Mouse (Mus musculus) midbrain, embryonic 14.5 days (tissue): ENCODE results near the gene Upk1a. TPM values are rescaled to one million over a fixed set of nuclear protein-coding genes. Genes with fewer than 3 reads are reported as not detected.

Source experiments
- ATAC-seq: fragments of 200-750 bp; cut with Nextera tagmentation; 2 replicates; pipeline ENCODE4 v1.8.0; 2017; ENCODE audit warnings: moderate number of reproducible peaks, moderate library complexity; ENCODE audit not compliant: low FRiP score, low TSS enrichment
- DNase-seq: peaks from one replicate; pipeline ENCODE4 v3.0.0-alpha.2; 2015
- H3K27ac ChIP-seq: fragments of 300-500 bp; sonication (generic); replicated peaks from 2 replicates; pipeline ENCODE4 v1.5.1; 2014; ENCODE audit warnings: mild to moderate bottlenecking, low read depth, low read length, moderate library complexity
- H3K27me3 ChIP-seq: fragments of 300-500 bp; sonication (generic); 2 replicates; pipeline ENCODE4 v1.6.1; 2014; ENCODE audit warnings: low read length, control low read depth, mixed read lengths; ENCODE audit not compliant: control insufficient read depth, insufficient read depth
- H3K36me3 ChIP-seq: fragments of 300-500 bp; sonication (generic); 2 replicates; pipeline ENCODE4 v1.6.1; 2014; ENCODE audit warnings: low read length, control low read depth; ENCODE audit not compliant: control insufficient read depth, insufficient read depth
- H3K4me1 ChIP-seq: fragments of 300-500 bp; sonication (generic); 2 replicates; pipeline ENCODE4 v1.6.1; 2014; ENCODE audit warnings: mild to moderate bottlenecking, antibody characterized with exemption, low read length, control low read depth; ENCODE audit not compliant: control insufficient read depth, insufficient read depth
- H3K4me2 ChIP-seq: fragments of 300-500 bp; sonication (generic); 2 replicates; pipeline ENCODE4 v1.6.1; 2014; ENCODE audit warnings: mild to moderate bottlenecking, low read length, moderate library complexity
- H3K4me3 ChIP-seq: fragments of 300-500 bp; sonication (generic); replicated peaks from 2 replicates; pipeline ENCODE4 v1.5.1; 2014; ENCODE audit warnings: low read depth, low read length
- H3K9ac ChIP-seq: fragments of 300-500 bp; sonication (generic); replicated peaks from 2 replicates; pipeline ENCODE4 v1.6.1; 2014; ENCODE audit warnings: mild to moderate bottlenecking, low read length, moderate library complexity
- H3K9me3 ChIP-seq: fragments of 300-500 bp; sonication (generic); 2 replicates; pipeline ENCODE4 v1.6.1; 2016; ENCODE audit warnings: low read length, control low read depth, mixed read lengths; ENCODE audit not compliant: control insufficient read depth
- WGBS: fragments of 180-500 bp; shearing (Covaris S2); extraction: QIAGEN DNeasy Blood & Tissue Kit; methylation state at CpG from one replicate; pipeline ENCODE4 v1.1.7; 2014; 5-methylcytosine and 5-hydroxymethylcytosine counted together
- polyA plus RNA-seq: library from polyadenylated mRNA; unstranded; fragments of >200 nt; fragmentation: Nextera tagmentation; extraction: Ambion mirVana; gene quantifications from 2 replicates; pipeline ENCODE4 v1.2.1, GENCODE M21; 2014

Gene Upk1a
- polyA plus RNA-seq, 1 experiment from 2014 or later: 0.20 TPM

DNA sequence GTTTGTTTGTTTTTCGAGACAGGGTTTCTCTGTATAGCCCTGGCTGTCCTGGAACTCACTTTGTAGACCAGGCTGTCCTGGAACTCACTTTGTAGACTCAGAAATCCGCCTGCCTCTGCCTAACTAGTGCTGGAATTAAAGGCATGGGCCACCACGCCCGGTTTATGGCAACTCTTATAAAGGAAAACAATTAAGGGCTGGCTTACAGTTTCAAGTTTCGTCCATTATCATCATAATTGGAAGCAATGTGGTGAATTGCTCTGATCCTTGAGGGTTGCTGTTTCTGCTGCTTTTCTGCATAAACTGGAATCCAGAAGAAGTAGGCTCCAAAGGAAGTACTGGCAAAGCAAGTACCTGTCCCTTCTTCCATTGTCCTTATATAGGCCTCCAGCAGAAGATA lies 14.0 kb upstream of the Upk1a start:
- Histone ChIP-seq H3K9ac (no peak overlapping the region), H3K36me3 (peaks cover 27% of the 10 kb centered on the region), H3K4me3 (no peak overlapping the region; the same call in 1 of the 2 replicates), H3K4me1 (peaks cover 8% of the 10 kb centered on the region), H3K9me3 (no peaks in the 10 kb centered on the region), H3K27me3 (no peaks in the 10 kb centered on the region), H3K27ac (no peak overlapping the region), H3K4me2 (peak overlapping the region; percentile 97)
- no peak; the same call in 1 of the 2 replicates for ATAC-seq
- DNase-seq: no peak
- WGBS: 85% methylated on average over 5 of the region's 5 CpGs

DNA sequence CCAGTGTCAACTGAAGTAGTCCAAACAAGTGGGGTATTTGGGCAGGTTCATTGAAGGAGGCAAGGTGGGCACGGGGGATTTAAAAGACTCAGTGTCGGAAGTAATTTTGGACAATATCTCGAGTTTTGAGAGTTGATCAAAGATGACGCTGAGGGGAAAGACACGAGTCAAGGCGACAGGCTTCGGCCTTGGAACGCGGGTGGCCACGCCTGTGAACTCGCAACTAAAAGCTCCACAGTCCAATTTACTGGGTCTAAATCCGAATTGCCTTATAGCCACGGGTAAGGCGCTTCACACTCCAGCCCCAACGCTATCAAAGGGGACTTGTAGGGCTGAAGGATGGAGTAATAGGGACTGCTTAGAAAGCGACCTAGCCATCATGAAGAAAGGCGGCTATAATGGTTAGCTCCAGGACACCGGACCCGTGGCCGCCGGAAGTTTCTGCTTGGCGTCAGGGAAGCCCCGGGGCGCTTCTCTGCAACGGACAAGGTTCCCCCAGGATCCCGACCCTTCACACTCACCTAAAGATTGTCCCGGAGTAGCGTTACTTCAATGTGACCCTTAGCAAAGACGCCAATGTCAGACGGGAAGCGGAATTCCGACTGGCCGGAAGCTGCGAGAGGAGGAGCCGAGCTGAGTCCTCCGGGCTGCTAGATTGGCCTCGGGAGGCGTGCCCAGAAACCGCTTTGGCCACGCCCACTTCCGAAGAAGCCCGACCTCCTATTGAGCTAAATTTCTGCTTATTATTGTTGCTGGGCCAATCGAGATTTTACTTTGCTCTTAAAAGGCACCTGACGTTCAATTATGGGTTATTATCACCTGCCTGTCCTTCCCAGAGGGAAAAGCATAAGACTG lies 13.1 kb upstream of the Upk1a start, which contains the start of gene Cox6b1:
Gene Cox6b1, minus strand, starts transcription at position 622 of the 855 bp plus-strand sequence.
- Histone ChIP-seq H3K4me3 (peak within 1 kb of the TSS; percentile 78), H3K27ac (0 out of 2 replicates have a peak within 1 kb of the TSS, but pooled peaks have one; percentile 14), H3K36me3 (peaks cover 34% of the 10 kb centered on the region), H3K4me2 (peak within 1 kb of the TSS; percentile 97), H3K27me3 (no peaks in the 10 kb centered on the region), H3K9me3 (no peaks in the 10 kb centered on the region), H3K9ac (peak within 1 kb of the TSS; percentile 80), H3K4me1 (peaks cover 8% of the 10 kb centered on the region)
- ATAC-seq (peak; percentile 92), DNase-seq (peak; percentile 96)
- 2% methylated on average over 44 of the region's 44 CpGs for WGBS

DNA sequence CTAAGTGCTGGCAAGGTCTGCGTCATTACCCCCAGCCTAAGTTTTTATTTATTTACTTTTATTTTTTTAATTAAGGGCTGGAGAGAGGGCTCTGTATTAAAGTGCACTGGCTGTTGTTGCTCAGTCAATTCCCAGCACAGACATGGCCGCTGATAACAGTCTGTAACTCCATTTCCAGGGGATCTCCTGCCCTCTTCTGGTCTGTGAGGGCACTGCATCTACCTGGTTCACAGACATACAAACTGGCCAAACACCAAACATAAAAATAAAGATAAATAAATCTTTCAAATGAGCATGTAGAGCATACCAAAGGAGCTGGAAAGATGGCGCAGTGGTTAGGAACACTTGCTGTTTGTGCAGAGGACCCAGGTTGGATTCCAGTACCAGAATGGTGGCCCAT lies 6.6 kb upstream of the Upk1a start:
- peak; percentile 21 for DNase-seq
- H3K36me3 ChIP-seq: peaks cover 78% of the 10 kb centered on the region

DNA sequence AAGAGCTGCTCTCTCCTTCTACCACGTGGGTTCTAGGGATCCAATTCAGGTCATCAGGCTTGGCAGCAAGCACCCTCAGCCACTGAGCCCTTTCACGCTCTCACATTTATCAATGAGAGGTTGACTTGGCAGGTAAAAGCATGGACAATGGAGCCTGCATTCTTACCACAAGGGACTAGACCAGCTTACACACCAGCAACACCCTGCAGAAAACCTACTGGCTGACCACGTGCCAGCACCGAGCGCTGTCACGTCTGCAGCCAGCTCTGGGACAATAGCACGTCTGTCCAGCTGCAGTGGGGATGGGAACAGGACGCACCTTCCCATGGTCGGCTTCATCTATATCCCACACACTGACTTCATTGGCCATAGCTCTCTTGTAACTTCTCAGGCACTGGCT lies 6.0 kb upstream of the Upk1a start:
- H3K27me3 ChIP-seq: no peaks in the 10 kb centered on the region
- WGBS: 97% methylated on average over 9 of the region's 9 CpGs
- H3K9ac ChIP-seq: no peak overlapping the region
- DNase-seq (no peak), ATAC-seq (no peak)
- peaks cover 72% of the 10 kb centered on the region for H3K36me3 ChIP-seq
- no peaks in the 10 kb centered on the region for H3K9me3 ChIP-seq
- no peak overlapping the region for H3K27ac ChIP-seq
- no peaks in the 10 kb centered on the region for H3K4me1 ChIP-seq
- H3K4me3 ChIP-seq: no peak overlapping the region
- H3K4me2 ChIP-seq: no peak overlapping the region

More for the DNA sequence above, 6.6 kb upstream of the Upk1a start:
- WGBS: 94% methylated on average over 3 of the region's 3 CpGs
- no peak overlapping the region for H3K9ac ChIP-seq
- no peaks in the 10 kb centered on the region for H3K4me1 ChIP-seq
- H3K27ac ChIP-seq: no peak overlapping the region
- no peak overlapping the region for H3K4me3 ChIP-seq
- no peaks in the 10 kb centered on the region for H3K27me3 ChIP-seq
- ATAC-seq: no peak
- H3K9me3 ChIP-seq: no peaks in the 10 kb centered on the region
- no peak overlapping the region for H3K4me2 ChIP-seq

DNA sequence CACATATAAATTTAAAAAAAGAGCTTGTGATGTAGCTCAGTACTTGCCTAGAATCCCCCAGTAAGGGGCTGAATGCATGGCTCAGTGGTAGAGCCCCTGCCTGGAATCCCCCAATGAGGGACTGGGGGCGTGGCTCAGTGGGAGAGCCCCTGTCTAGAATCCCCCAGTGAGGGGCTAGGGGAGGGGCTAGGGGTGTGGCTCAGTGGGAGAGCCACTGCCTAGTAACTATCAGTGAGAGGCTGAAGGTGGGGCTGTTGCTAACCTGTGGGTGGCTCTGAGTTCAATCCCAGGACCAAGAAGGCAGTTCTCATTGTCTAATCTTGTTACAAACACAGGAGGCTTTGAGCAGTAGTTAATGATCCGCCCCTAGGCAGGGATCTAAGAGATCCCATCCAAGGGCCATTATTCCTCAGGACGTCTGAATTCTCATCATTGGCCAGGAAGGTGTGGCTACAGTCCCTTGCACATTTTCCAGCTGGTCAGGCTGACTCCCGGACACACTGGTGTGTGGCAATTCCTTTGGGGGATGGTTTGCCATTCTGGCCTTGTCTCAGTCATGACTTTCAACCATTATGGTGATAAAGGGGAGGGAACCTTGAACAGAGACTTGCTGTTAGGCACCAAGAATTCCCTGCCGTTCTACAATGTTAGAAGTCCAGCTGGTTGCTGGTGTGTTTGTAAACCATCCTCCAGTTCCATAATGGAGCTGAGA lies 2.6 kb upstream of the Upk1a start:
- WGBS: 61% methylated on average over 5 of the region's 5 CpGs

DNA sequence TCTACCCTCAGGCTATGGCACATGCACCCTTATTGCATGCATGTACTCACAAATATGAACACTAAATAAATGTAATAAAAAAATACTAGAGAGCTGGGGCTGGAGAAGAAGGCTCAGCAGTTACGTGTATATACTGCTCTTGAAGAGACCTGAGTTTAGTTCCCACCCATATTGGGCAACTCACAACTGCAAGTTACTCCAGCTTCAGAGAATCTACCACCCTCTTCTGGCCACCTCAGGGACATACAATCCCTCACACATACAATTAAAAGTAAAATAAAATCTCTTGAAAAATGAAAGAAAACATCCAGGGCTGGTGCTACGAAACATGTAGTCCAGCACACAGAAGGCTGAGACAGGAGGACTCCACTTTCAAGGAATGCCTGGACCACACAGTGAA lies 1.8 kb upstream of the Upk1a start:
- Histone ChIP-seq H3K4me2 (no peak overlapping the region), H3K4me1 (no peaks in the 10 kb centered on the region), H3K27ac (no peak overlapping the region), H3K9ac (no peak overlapping the region), H3K36me3 (peaks cover 44% of the 10 kb centered on the region), H3K4me3 (no peak overlapping the region), H3K27me3 (no peaks in the 10 kb centered on the region), H3K9me3 (no peaks in the 10 kb centered on the region)
- WGBS: 82% methylated on average over 2 of the region's 2 CpGs
- DNase-seq: no peak
- ATAC-seq: no peak

More for the DNA sequence above, 2.6 kb upstream of the Upk1a start:
- ATAC-seq (no peak), DNase-seq (no peak)
- Histone ChIP-seq H3K36me3 (peaks cover 46% of the 10 kb centered on the region), H3K9me3 (no peaks in the 10 kb centered on the region), H3K9ac (no peak overlapping the region), H3K27me3 (no peaks in the 10 kb centered on the region), H3K27ac (no peak overlapping the region), H3K4me1 (no peaks in the 10 kb centered on the region), H3K4me2 (no peak overlapping the region), H3K4me3 (no peak overlapping the region)

DNA sequence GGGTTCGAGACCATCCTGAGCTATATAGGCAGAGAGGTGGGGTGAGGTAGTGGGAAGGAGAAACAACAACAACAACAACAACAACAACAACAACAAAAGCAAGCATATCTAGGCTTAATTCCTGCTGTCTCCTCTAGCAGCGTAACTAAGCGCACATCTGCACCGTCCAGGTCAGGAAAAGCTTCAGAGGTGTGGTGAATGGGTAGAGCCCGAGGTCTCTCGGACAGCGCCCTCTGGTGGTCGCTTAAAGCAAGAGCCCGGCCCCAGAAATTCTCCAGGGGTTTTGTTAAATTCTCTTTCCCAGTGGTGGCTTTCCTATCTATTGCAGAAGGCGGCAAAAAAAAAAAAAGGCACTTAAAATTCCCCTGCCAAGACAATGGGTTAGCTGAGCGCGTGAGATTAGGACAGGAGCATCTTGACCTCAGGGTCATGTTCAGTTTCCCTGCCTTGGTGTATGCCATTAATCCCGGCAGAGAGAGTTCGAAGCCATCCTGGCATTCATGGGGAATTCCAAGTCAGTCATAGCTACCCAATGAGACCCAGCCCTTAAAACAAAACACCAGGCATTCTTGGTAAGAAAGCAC lies 974 bp upstream of the Upk1a start:
- no peaks in the 10 kb centered on the region for H3K27me3 ChIP-seq
- H3K4me1 ChIP-seq: no peaks in the 10 kb centered on the region
- no peak overlapping the region for H3K9ac ChIP-seq
- peaks cover 35% of the 10 kb centered on the region for H3K36me3 ChIP-seq
- peak; percentile 76 for DNase-seq
- no peaks in the 10 kb centered on the region for H3K9me3 ChIP-seq
- ATAC-seq: no peak; the same call in 1 of the 2 replicates
- H3K27ac ChIP-seq: no peak overlapping the region
- no peak overlapping the region for H3K4me3 ChIP-seq
- 21% methylated on average over 14 of the region's 14 CpGs for WGBS
- H3K4me2 ChIP-seq: no peak overlapping the region

DNA sequence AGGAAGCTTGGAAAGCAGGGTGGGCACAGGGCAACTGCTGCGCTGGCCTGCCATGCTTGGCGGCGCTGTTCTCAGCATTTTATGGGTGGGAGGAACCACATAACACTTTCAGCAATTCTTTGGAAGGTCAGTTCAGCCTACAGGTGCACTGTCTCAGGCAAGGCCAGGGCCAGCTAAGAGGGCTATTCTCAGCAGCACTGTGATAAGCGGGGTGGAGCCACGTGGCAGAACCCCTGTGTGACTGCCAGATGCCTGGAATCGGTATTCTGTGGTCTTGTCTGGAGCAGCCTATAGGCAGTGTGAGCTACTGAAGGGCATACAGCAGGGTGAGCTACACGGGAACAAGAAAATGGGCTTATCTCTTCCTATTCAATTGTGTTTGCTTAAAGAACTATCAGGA lies 2.6 kb downstream of the Upk1a start:
- no peaks in the 10 kb centered on the region for H3K27me3 ChIP-seq
- DNase-seq (no peak), ATAC-seq (no peak)
- no peak overlapping the region for H3K4me2 ChIP-seq
- WGBS: 57% methylated on average over 7 of the region's 7 CpGs
- H3K9me3 ChIP-seq: no peaks in the 10 kb centered on the region
- H3K4me3 ChIP-seq: no peak overlapping the region
- H3K36me3 ChIP-seq: 0 out of 2 replicates have a peak, but pooled peaks cover 1% of the 10 kb centered on the region
- no peaks in the 10 kb centered on the region for H3K4me1 ChIP-seq
- H3K9ac ChIP-seq: no peak overlapping the region
- H3K27ac ChIP-seq: no peak overlapping the region
